Mouse (Mus musculus): ENCODE data around the gene Met.

- TF ChIP-seq CTCF (IDR thresholded peaks at IDR 0.05; ENCODE audit: extremely low read depth, insufficient read depth, insufficient read length, insufficient replicate concordance) (no peak), POLR2A (IDR thresholded peaks at IDR 0.05; ENCODE audit: low read depth, low read length) (no peak)
Observed at GRCm38 (mm10) chr6:17545480-17545879, 81.9 kb downstream of the Met start.
